Mouse (Mus musculus): Measurements from ENCODE around the gene Nrxn1. TPM values are rescaled to one million over a fixed set of nuclear protein-coding genes. Genes with fewer than 3 reads are reported as not detected.

Nrxn1 gene
- total RNA-seq, 2 experiments from 2014 or later, result 450 to 453 TPM

- H3K27ac ChIP-seq, result no peak overlapping the region
- TF ChIP-seq CTCF (conservative IDR thresholded peaks at IDR 0.05), result no peak
- H3K4me3 ChIP-seq, result no peak overlapping the region
- no peak for DNase-seq (ENCODE audit: low spot score in 2 of 2)
These were observed 18.1 kb downstream of the Nrxn1 start for GRCm38 (mm10) chr17:91074780-91075179.

- TF ChIP-seq CTCF (conservative IDR thresholded peaks at IDR 0.05), result no peak
- DNase-seq (ENCODE audit: low spot score in 2 of 2), result no peak
- H3K4me3 ChIP-seq, result no peak overlapping the region
- no peak overlapping the region for H3K27ac ChIP-seq
These were observed 59.4 kb downstream of the Nrxn1 start for GRCm38 (mm10) chr17:91033466-91033865.

GRCm38 (mm10) chr17:91025061-91025623 is 67.7 kb downstream of the Nrxn1 start:
- Histone ChIP-seq H3K4me3 (no peak overlapping the region), H3K27ac (peak overlapping the region; percentile 73)
- TF ChIP-seq CTCF (conservative IDR thresholded peaks at IDR 0.05), result no peak
- DNase-seq (ENCODE audit: low spot score in 2 of 2), result no peak

GRCm38 (mm10) chr17:91007385-91008089 is 85.3 kb downstream of the Nrxn1 start:
- no peak for DNase-seq (ENCODE audit: low spot score in 2 of 2)
- Histone ChIP-seq H3K27ac (no peak overlapping the region), H3K4me3 (no peak overlapping the region)
- no peak for TF ChIP-seq CTCF (conservative IDR thresholded peaks at IDR 0.05)

GRCm38 (mm10) chr17:91000389-91000788 is 92.5 kb downstream of the Nrxn1 start:
- no peak for DNase-seq (ENCODE audit: low spot score in 2 of 2)
- Histone ChIP-seq H3K4me3 (no peak overlapping the region), H3K27ac (peak overlapping the region; percentile 86)
- TF ChIP-seq CTCF (conservative IDR thresholded peaks at IDR 0.05), result no peak

- TF ChIP-seq CTCF (conservative IDR thresholded peaks at IDR 0.05), result no peak
- DNase-seq (ENCODE audit: low spot score in 2 of 2), result peak; percentile 51 to 67
- Histone ChIP-seq H3K27ac (peak overlapping the region; percentile 86), H3K4me3 (no peak overlapping the region)
These were observed 93.2 kb downstream of the Nrxn1 start for GRCm38 (mm10) chr17:90999667-91000154.

GRCm38 (mm10) chr17:90997714-90998113 is 95.2 kb downstream of the Nrxn1 start:
- no peak overlapping the region for H3K4me3 ChIP-seq
- H3K27ac ChIP-seq, result peak overlapping the region; percentile 86
- no peak for DNase-seq (ENCODE audit: low spot score in 2 of 2)
- no peak for TF ChIP-seq CTCF (conservative IDR thresholded peaks at IDR 0.05)

- Histone ChIP-seq H3K4me3 (no peak overlapping the region), H3K27ac (peak overlapping the region; percentile 68)
- no peak for DNase-seq (ENCODE audit: low spot score in 2 of 2)
- no peak for TF ChIP-seq CTCF (conservative IDR thresholded peaks at IDR 0.05)
These were observed 97.4 kb downstream of the Nrxn1 start for GRCm38 (mm10) chr17:90995436-90995835.

GRCm38 (mm10) chr17:90994247-90994646 is 98.6 kb downstream of the Nrxn1 start:
- Histone ChIP-seq H3K27ac (no peak overlapping the region), H3K4me3 (no peak overlapping the region)
- DNase-seq (ENCODE audit: low spot score in 2 of 2), result no peak
- no peak for TF ChIP-seq CTCF (conservative IDR thresholded peaks at IDR 0.05)

GRCm38 (mm10) chr17:90990747-90991146 is 102.1 kb downstream of the Nrxn1 start:
- TF ChIP-seq CTCF (conservative IDR thresholded peaks at IDR 0.05), result no peak
- no peak for DNase-seq (ENCODE audit: low spot score in 2 of 2)
- H3K27ac ChIP-seq, result no peak overlapping the region
- no peak overlapping the region for H3K4me3 ChIP-seq

- DNase-seq (ENCODE audit: low spot score in 2 of 2), result peak in 1 of 2 experiments; percentile 13
- TF ChIP-seq CTCF (conservative IDR thresholded peaks at IDR 0.05), result peak; percentile 57
- no peak overlapping the region for H3K4me3 ChIP-seq
- no peak overlapping the region for H3K27ac ChIP-seq
These were observed 129.9 kb downstream of the Nrxn1 start for GRCm38 (mm10) chr17:90962904-90963531.

GRCm38 (mm10) chr17:90955221-90955620 is 137.7 kb downstream of the Nrxn1 start:
- no peak overlapping the region for H3K4me3 ChIP-seq
- DNase-seq (ENCODE audit: low spot score in 2 of 2), result no peak
- H3K27ac ChIP-seq, result no peak overlapping the region
- TF ChIP-seq CTCF (conservative IDR thresholded peaks at IDR 0.05), result no peak

- no peak for DNase-seq (ENCODE audit: low spot score in 2 of 2)
- TF ChIP-seq CTCF (conservative IDR thresholded peaks at IDR 0.05), result no peak
- no peak overlapping the region for H3K4me3 ChIP-seq
- H3K27ac ChIP-seq, result no peak overlapping the region
These were observed 157.9 kb downstream of the Nrxn1 start for GRCm38 (mm10) chr17:90934929-90935328.

Measured in layer of hippocampus, adult 2 months (tissue).